Mouse (Mus musculus): ENCODE data around the gene Peg12. TPM values are rescaled to one million over a fixed set of nuclear protein-coding genes. Genes with fewer than 3 reads are reported as not detected.

The Peg12 gene
- total and polyA plus RNA-seq, 2 experiments from 2014 or later: 5.7 to 6.6 TPM

- H3K9ac ChIP-seq (replicated peaks; ENCODE audit: low read length, poor library complexity, severe bottlenecking): peak within 1 kb of the TSS; percentile 73
- DNase-seq (ENCODE audit: low spot score) (peak; percentile 94), ATAC-seq (ENCODE audit: low FRiP score) (peak; percentile 93)
- H3K27me3 ChIP-seq (ENCODE audit: insufficient read depth, low read length): no peaks in the 10 kb centered on the region
- peaks cover 2% of the 10 kb centered on the region; the same call in 1 of the 2 replicates for H3K9me3 ChIP-seq (ENCODE audit: low read length)
- peak within 1 kb of the TSS; percentile 55 for H3K4me3 ChIP-seq (ENCODE audit: low read depth, low read length)
- H3K4me1 ChIP-seq (ENCODE audit: insufficient read depth, low read length): no peaks in the 10 kb centered on the region
- 28% methylated on average over 47 of the region's 49 CpGs for WGBS
- no peaks in the 10 kb centered on the region for H3K36me3 ChIP-seq (ENCODE audit: insufficient read depth, low read length)
- H3K4me2 ChIP-seq (ENCODE audit: low read depth, low read length, poor library complexity, severe bottlenecking): peak within 1 kb of the TSS; percentile 63
- H3K27ac ChIP-seq (ENCODE audit: low read depth, low read length): peak within 1 kb of the TSS; percentile 84
- no peak for TF ChIP-seq CTCF (IDR thresholded peaks at IDR 0.05)
Measured at GRCm38 (mm10) chr7:62419493-62420360, 44.6 kb downstream of the Peg12 start, which contains the start of gene Mkrn3. Gene Mkrn3 (minus strand): TSS chr7:62420139.

GRCm38 (mm10) chr7:62419105-62419492 is 45.2 kb downstream of the Peg12 start:
- TF ChIP-seq CTCF (IDR thresholded peaks at IDR 0.05): no peak
- Histone ChIP-seq H3K27me3 (ENCODE audit: insufficient read depth, low read length) (no peaks in the 10 kb centered on the region), H3K4me2 (ENCODE audit: low read depth, low read length, poor library complexity, severe bottlenecking) (peak overlapping the region; percentile 63), H3K9me3 (ENCODE audit: low read length) (peaks cover 2% of the 10 kb centered on the region; the same call in 1 of the 2 replicates), H3K4me1 (ENCODE audit: insufficient read depth, low read length) (no peaks in the 10 kb centered on the region), H3K36me3 (ENCODE audit: insufficient read depth, low read length) (no peaks in the 10 kb centered on the region), H3K9ac (replicated peaks; ENCODE audit: low read length, poor library complexity, severe bottlenecking) (peak overlapping the region; percentile 25), H3K27ac (ENCODE audit: low read depth, low read length) (peak overlapping the region; percentile 51), H3K4me3 (ENCODE audit: low read depth, low read length) (peak overlapping the region; percentile 55)
- DNase-seq (ENCODE audit: low spot score) (no peak), ATAC-seq (ENCODE audit: low FRiP score) (no peak; the same call in 1 of the 2 replicates)
- 54% methylated on average over 17 of the region's 17 CpGs for WGBS

- H3K27me3 ChIP-seq (ENCODE audit: insufficient read depth, low read length): no peaks in the 10 kb centered on the region
- 41% methylated on average over 9 of the region's 9 CpGs for WGBS
- H3K4me3 ChIP-seq (ENCODE audit: low read depth, low read length): peak overlapping the region; percentile 55
- H3K4me2 ChIP-seq (ENCODE audit: low read depth, low read length, poor library complexity, severe bottlenecking): peak overlapping the region; percentile 63
- peak overlapping the region; percentile 25 for H3K9ac ChIP-seq (replicated peaks; ENCODE audit: low read length, poor library complexity, severe bottlenecking)
- peaks cover 2% of the 10 kb centered on the region; the same call in 1 of the 2 replicates for H3K9me3 ChIP-seq (ENCODE audit: low read length)
- no peak for TF ChIP-seq CTCF (IDR thresholded peaks at IDR 0.05)
- no peak overlapping the region for H3K27ac ChIP-seq (ENCODE audit: low read depth, low read length)
- no peaks in the 10 kb centered on the region for H3K36me3 ChIP-seq (ENCODE audit: insufficient read depth, low read length)
- ATAC-seq (ENCODE audit: low FRiP score): no peak
- DNase-seq (ENCODE audit: low spot score): peak; percentile 18
- no peaks in the 10 kb centered on the region for H3K4me1 ChIP-seq (ENCODE audit: insufficient read depth, low read length)
Measured at GRCm38 (mm10) chr7:62418346-62418745, 46.0 kb downstream of the Peg12 start.

GRCm38 (mm10) chr7:62416173-62416572 is 48.1 kb downstream of the Peg12 start:
- ATAC-seq (ENCODE audit: low FRiP score): no peak
- Histone ChIP-seq H3K4me2 (ENCODE audit: low read depth, low read length, poor library complexity, severe bottlenecking) (no peak overlapping the region), H3K9me3 (ENCODE audit: low read length) (peaks cover 2% of the 10 kb centered on the region; the same call in 1 of the 2 replicates), H3K27me3 (ENCODE audit: insufficient read depth, low read length) (no peaks in the 10 kb centered on the region), H3K36me3 (ENCODE audit: insufficient read depth, low read length) (no peaks in the 10 kb centered on the region), H3K4me1 (ENCODE audit: insufficient read depth, low read length) (no peaks in the 10 kb centered on the region), H3K9ac (replicated peaks; ENCODE audit: low read length, poor library complexity, severe bottlenecking) (no peak overlapping the region), H3K4me3 (ENCODE audit: low read depth, low read length) (no peak overlapping the region), H3K27ac (ENCODE audit: low read depth, low read length) (no peak overlapping the region)
- TF ChIP-seq CTCF (IDR thresholded peaks at IDR 0.05): no peak
- no peak for DNase-seq (ENCODE audit: low spot score)

- ATAC-seq (ENCODE audit: low FRiP score) (no peak), DNase-seq (ENCODE audit: low spot score) (peak; percentile 5)
- TF ChIP-seq CTCF (IDR thresholded peaks at IDR 0.05): no peak
- peaks cover 2% of the 10 kb centered on the region; the same call in 1 of the 2 replicates for H3K9me3 ChIP-seq (ENCODE audit: low read length)
- H3K9ac ChIP-seq (replicated peaks; ENCODE audit: low read length, poor library complexity, severe bottlenecking): no peak overlapping the region
- H3K27ac ChIP-seq (ENCODE audit: low read depth, low read length): no peak overlapping the region
- H3K4me2 ChIP-seq (ENCODE audit: low read depth, low read length, poor library complexity, severe bottlenecking): no peak overlapping the region
- H3K4me1 ChIP-seq (ENCODE audit: insufficient read depth, low read length): no peaks in the 10 kb centered on the region
- no peak overlapping the region for H3K4me3 ChIP-seq (ENCODE audit: low read depth, low read length)
- 38% methylated on average over 1 of the region's 1 CpGs for WGBS
- H3K36me3 ChIP-seq (ENCODE audit: insufficient read depth, low read length): no peaks in the 10 kb centered on the region
- H3K27me3 ChIP-seq (ENCODE audit: insufficient read depth, low read length): no peaks in the 10 kb centered on the region
Measured at GRCm38 (mm10) chr7:62415222-62415621, 49.1 kb downstream of the Peg12 start.

Other genes starting within 250 kb of the Peg12 start
- gene Ndn, start 117.9 kb downstream of the Peg12 start, total RNA-seq (2014; rRNA removed): 479 and 494 TPM in 2 replicates
- 861 and 877 TPM in 2 replicates for gene Ndn, start 117.9 kb downstream of the Peg12 start, polyA plus RNA-seq (2015; fragmentation: Nextera tagmentation; extraction: Ambion mirVana)
- gene Magel2, start 87.5 kb downstream of the Peg12 start, total RNA-seq (2014; rRNA removed): 22.1 and 26.5 TPM in 2 replicates
- gene Magel2, start 87.5 kb downstream of the Peg12 start, polyA plus RNA-seq (2015; fragmentation: Nextera tagmentation; extraction: Ambion mirVana): 19.3 and 25.4 TPM in 2 replicates
- 39.5 and 42.4 TPM in 2 replicates for gene Mkrn3, start 44.4 kb downstream of the Peg12 start, total RNA-seq (2014; rRNA removed)
- gene Mkrn3, start 44.4 kb downstream of the Peg12 start, polyA plus RNA-seq (2015; fragmentation: Nextera tagmentation; extraction: Ambion mirVana): 30.9 and 31.5 TPM in 2 replicates

All from midbrain, postnatal 0 days (tissue).